Mouse (Mus musculus): ENCODE results near the gene Gpr162.

Gene Gpr162

GRCm38 (mm10) chr6:124881821-124882220 lies 18.0 kb upstream of the Gpr162 start:
- DNase-seq (ENCODE audit: low spot score in 2 of 2): no peak

- DNase-seq (ENCODE audit: low spot score in 2 of 2): no peak
Observed at GRCm38 (mm10) chr6:124879390-124879789, 15.6 kb upstream of the Gpr162 start.

GRCm38 (mm10) chr6:124874348-124874747 lies 10.6 kb upstream of the Gpr162 start:
- DNase-seq (ENCODE audit: low spot score in 2 of 2): no peak

- no peak for DNase-seq (ENCODE audit: low spot score in 2 of 2)
Observed at GRCm38 (mm10) chr6:124866560-124866959, 2.8 kb upstream of the Gpr162 start.

GRCm38 (mm10) chr6:124865766-124866362 lies 2.1 kb upstream of the Gpr162 start:
- no peak for DNase-seq (ENCODE audit: low spot score in 2 of 2)

- DNase-seq (ENCODE audit: low spot score in 2 of 2): no peak
Observed at GRCm38 (mm10) chr6:124863125-124863657, 592 bp downstream of the Gpr162 start.

- no peak for DNase-seq (ENCODE audit: low spot score in 2 of 2)
Observed at GRCm38 (mm10) chr6:124862406-124863124, 1.2 kb downstream of the Gpr162 start.

- no peak for DNase-seq (ENCODE audit: low spot score in 2 of 2)
Observed at GRCm38 (mm10) chr6:124861802-124862201, 2.0 kb downstream of the Gpr162 start.

GRCm38 (mm10) chr6:124861266-124861665 lies 2.5 kb downstream of the Gpr162 start:
- DNase-seq (ENCODE audit: low spot score in 2 of 2): no peak

GRCm38 (mm10) chr6:124860511-124860910 lies 3.3 kb downstream of the Gpr162 start:
- DNase-seq (ENCODE audit: low spot score in 2 of 2): no peak

- peak; percentile 71 to 73 for DNase-seq (ENCODE audit: low spot score in 2 of 2)
Observed at GRCm38 (mm10) chr6:124859725-124860124, 4.1 kb downstream of the Gpr162 start.

GRCm38 (mm10) chr6:124858561-124859318 lies 5.0 kb downstream of the Gpr162 start:
- DNase-seq (ENCODE audit: low spot score in 2 of 2): no peak

- DNase-seq (ENCODE audit: low spot score in 2 of 2): no peak
Observed at GRCm38 (mm10) chr6:124857840-124858530, 5.8 kb downstream of the Gpr162 start.

- DNase-seq (ENCODE audit: low spot score in 2 of 2): peak; percentile 68 to 70
Observed at GRCm38 (mm10) chr6:124856916-124857839, 6.6 kb downstream of the Gpr162 start, which contains the start of gene P3h3. TSS of gene P3h3 (minus strand) at chr6:124857752.

GRCm38 (mm10) chr6:124856321-124856720 lies 7.5 kb downstream of the Gpr162 start:
- no peak for DNase-seq (ENCODE audit: low spot score in 2 of 2)

- no peak for DNase-seq (ENCODE audit: low spot score in 2 of 2)
Observed at GRCm38 (mm10) chr6:124854647-124855046, 9.1 kb downstream of the Gpr162 start.

- DNase-seq (ENCODE audit: low spot score in 2 of 2): no peak
Observed at GRCm38 (mm10) chr6:124850535-124850934, 13.2 kb downstream of the Gpr162 start.

GRCm38 (mm10) chr6:124847305-124847704 lies 16.5 kb downstream of the Gpr162 start:
- DNase-seq (ENCODE audit: low spot score in 2 of 2): peak; percentile 76 to 84

- peak; percentile 40 to 43 for DNase-seq (ENCODE audit: low spot score in 2 of 2)
Observed at GRCm38 (mm10) chr6:124840241-124841167, 23.3 kb downstream of the Gpr162 start, which contains the start of gene Gnb3. TSS of gene Gnb3 (minus strand) at chr6:124840275.
